Mouse (Mus musculus): ENCODE measurements around the gene Med13l.

Gene Med13l

GRCm38 (mm10) chr5:118725425-118725824 is 164.9 kb downstream of the Med13l start:
- in situ Hi-C loops (cut with MboI, MseI): loop anchor here (25.0 kb wide), 1 partner anchor 463 kb away; no protein-coding TSS in a partner anchor

DNA sequence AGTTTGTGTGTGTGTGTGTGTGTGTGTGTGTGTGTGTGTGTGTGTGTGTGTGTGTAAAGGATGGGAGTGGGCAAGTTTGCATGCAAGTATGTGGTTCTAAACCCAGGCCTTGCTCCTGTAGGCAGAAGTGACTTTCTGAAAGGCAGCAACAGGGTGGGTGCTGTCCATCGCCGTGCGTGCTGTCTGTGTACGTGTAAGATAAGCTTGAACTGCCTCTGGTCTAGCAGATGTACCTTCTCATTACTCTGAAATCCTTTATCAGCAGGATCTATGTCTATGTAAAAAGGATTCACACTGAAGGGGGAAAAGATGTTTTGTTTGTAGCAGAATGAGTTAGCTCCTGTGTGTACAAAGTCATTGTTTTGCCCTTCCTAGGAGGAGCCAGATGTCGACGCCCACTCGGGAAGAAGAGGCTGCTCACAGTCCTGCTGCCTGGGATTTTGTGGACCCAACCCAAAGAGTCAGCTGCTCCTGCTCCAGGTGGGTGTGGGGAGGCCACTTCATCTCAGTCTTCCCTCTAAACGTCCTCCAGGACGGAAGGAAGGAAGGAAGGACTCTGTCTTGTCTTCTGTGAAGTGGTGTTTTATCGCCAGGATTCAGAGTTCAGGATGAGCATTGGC is 165.5 kb downstream of the Med13l start:
- in situ Hi-C loops (cut with MboI, MseI): loop anchor here (25.0 kb wide), 1 partner anchor 464 kb away; no protein-coding TSS in a partner anchor

DNA sequence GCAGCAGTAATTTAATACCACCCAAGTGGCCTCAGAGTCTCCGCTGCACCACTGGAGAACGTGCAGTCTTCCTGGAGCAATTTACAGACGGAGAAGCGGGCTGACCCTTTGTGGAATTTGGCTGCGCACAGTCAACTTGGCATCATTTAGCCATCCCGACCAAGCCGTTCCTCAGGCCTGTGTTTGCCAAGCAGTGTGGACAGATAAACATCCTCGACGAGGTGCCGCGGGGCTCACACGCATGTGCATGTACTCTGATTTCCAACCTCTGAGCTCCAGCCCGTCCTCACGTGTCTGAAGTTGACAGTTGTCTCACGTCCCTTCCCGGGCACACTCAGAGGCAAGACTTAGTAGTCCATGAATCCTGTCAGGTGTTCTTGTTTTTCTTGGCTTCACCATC is 166.9 kb downstream of the Med13l start:
- in situ Hi-C loops (cut with MboI, MseI): loop anchor here (25.0 kb wide), 1 partner anchor 465 kb away; no protein-coding TSS in a partner anchor

DNA sequence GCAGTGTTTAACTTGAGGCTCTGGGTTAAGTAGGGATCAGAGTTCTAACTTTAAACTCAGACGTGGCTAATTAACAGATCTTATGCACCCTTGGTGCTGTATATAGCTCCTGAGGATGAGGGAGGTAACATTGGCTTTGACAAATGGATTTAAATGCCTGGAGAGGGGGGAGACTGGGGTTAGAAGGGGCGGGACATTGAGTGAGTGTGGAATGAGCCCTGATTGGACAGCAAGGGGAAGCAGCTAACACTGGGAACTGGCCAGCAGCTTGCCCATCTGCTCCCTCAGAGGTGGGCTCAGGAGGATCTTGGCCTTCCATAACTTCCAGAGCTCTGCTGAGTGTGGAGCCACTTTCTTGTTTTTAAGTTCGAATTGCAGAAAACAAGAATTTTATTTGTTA is 171.7 kb downstream of the Med13l start:
- in situ Hi-C loops (cut with MboI, MseI): loop anchor here (25.0 kb wide), 1 partner anchor 470 kb away; no protein-coding TSS in a partner anchor

- in situ Hi-C loops (cut with MboI, MseI): loop anchor here (25.0 kb wide), 1 partner anchor 470 kb away; no protein-coding TSS in a partner anchor
Observed at GRCm38 (mm10) chr5:118732651-118733050, 172.2 kb downstream of the Med13l start.

- in situ Hi-C loops (cut with MboI, MseI): loop anchor here (25.0 kb wide), 1 partner anchor 471 kb away; no protein-coding TSS in a partner anchor
Observed at GRCm38 (mm10) chr5:118733566-118733965, 173.1 kb downstream of the Med13l start.

GRCm38 (mm10) chr5:118734455-118734854 is 174.0 kb downstream of the Med13l start:
- in situ Hi-C loops (cut with MboI, MseI): loop anchor here (25.0 kb wide), 1 partner anchor 472 kb away; no protein-coding TSS in a partner anchor

- in situ Hi-C loops (cut with MboI, MseI): loop anchor here (25.0 kb wide), 1 partner anchor 473 kb away; no protein-coding TSS in a partner anchor
Observed at GRCm38 (mm10) chr5:118735738-118736137, 175.3 kb downstream of the Med13l start.

DNA sequence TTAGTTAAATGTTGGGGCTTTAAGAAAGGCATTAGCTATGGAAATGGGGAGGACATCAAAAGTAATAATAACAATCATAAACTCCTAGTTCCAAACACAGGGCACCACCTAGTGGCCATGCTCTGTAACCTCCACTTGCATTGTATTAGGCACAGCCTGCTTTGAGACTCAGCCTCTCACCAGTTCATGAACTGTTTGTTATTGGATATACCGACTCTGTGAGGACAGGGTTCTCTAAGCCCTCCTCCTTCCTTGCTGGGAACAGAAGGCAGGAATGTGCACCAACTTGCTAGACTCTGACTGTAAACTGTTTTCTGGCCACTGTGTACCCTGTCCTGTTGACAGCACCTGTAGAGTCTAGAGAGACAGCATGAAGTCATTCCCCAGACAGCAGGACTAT is 177.1 kb downstream of the Med13l start:
- in situ Hi-C loops (cut with MboI, MseI): loop anchor here (25.0 kb wide), 1 partner anchor 475 kb away; no protein-coding TSS in a partner anchor

GRCm38 (mm10) chr5:118743067-118743466 is 182.6 kb downstream of the Med13l start:
- in situ Hi-C loops (cut with MboI, MseI): loop anchor here (25.0 kb wide), 1 partner anchor 481 kb away; no protein-coding TSS in a partner anchor

- in situ Hi-C loops (cut with MboI, MseI): loop anchor here (25.0 kb wide), 1 partner anchor 485 kb away; no protein-coding TSS in a partner anchor
Observed at GRCm38 (mm10) chr5:118747026-118747425, 186.5 kb downstream of the Med13l start.

- in situ Hi-C loops (cut with MboI, MseI): no loop called here
Observed at GRCm38 (mm10) chr5:118751446-118752179, 191.1 kb downstream of the Med13l start.

- in situ Hi-C loops (cut with MboI, MseI): no loop called here
Observed at GRCm38 (mm10) chr5:118752868-118753267, 192.4 kb downstream of the Med13l start.

DNA sequence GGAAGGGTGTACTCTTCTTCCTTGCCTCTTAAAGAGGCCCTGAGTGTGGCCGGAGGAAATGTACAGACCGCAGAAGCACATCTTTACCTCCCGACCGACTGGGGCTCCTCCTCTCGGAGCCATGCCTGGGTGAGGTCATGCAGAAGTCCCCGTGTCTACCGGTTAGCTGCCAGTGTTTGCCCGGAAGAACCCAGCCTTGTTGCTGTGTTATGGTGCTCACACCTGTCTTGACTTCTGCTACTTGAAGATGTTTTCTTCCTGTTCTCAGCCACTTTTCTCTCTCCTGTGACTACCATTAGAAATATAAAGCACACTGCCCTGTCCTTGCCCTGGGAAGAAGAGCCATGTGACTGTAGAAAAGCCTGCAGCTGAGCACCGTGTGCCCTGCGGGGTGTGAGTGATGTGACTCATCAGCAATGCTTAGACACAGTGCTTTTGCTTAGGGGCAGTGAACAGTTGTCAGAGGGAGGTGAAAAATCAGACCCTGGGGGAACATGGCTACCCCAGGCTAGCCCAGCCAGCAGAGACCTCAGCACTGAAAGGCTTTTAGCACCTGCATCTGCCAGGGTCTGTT is 193.1 kb downstream of the Med13l start:
- in situ Hi-C loops (cut with MboI, MseI): no loop called here

GRCm38 (mm10) chr5:118754191-118754759 is 193.8 kb downstream of the Med13l start:
- in situ Hi-C loops (cut with MboI, MseI): no loop called here

DNA sequence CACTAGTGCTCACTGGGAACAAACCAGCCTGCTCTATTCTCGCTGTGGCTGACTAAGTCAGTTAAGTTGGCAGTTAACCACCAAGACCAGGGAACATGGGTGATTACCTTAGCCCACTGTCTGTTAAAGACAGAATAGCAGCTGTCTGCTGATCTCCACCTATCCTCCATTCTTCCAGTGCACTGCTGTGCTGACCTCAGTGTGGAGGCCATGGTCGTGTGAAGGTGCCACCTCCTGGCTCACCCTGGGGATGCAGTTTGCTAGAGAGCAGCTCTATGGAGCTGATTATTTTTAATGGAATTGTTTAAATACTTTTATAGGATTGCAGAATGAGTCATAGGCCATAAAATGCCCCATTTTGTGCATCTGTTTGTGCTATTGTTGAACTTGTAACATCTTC is 195.6 kb downstream of the Med13l start:
- in situ Hi-C loops (cut with MboI, MseI): no loop called here

DNA sequence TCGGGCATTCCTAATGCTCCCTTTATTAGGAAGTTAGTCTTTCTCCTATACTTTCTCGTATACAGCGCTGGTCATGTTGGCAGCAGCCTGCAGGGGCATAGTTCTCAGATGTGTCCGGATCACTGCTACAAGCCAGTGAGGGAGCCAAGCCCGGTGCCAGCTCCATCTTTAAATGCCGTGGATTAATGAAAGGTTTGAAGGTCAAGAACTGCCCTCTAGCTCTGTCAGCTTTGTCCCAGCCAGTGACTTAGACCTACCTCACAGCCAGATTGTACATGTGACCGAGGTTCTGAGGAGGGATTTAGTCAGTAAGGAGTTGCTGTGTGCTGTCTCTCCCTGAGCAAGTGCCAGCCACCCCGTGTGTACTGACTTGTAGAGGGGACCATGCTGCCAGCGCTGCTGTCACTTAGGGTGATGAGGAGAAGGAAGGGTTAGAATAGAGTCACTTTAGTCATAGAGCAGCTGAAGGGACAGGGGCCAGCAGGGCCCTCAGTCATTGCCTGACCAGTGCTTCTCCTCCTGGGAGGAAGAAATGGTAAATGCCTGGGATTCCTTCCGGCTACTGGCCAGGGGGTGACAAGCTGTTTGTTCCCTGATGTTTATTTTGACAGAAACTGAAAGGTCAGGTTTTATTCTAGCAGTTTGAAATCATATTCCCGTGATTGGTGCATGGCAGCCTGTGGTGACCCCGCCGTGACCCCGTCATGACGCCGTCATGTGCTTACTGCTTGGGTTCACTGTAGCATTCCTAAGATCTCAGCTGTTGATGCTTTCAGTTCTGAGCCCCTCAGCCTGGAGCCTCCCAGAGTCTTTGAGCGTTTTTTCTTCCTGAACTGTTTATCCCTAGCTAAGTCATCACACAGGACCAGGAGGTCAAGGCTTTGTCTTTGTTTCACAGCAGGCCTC is 197.2 kb downstream of the Med13l start:
- in situ Hi-C loops (cut with MboI, MseI): no loop called here

- in situ Hi-C loops (cut with MboI, MseI): no loop called here
Observed at GRCm38 (mm10) chr5:118760986-118761385, 200.5 kb downstream of the Med13l start.

- in situ Hi-C loops (cut with MboI, MseI): no loop called here
Observed at GRCm38 (mm10) chr5:118762499-118763185, 202.2 kb downstream of the Med13l start.

- in situ Hi-C loops (cut with MboI, MseI): no loop called here
Observed at GRCm38 (mm10) chr5:118763353-118763752, 202.9 kb downstream of the Med13l start.

Measured in T-helper 1 cell (primary cell).